Mouse (Mus musculus) lung, postnatal 36 days (tissue): ENCODE measurements around the gene Styx.
"Not testable (repeated sequence)": the region's sequence is repeated elsewhere in the genome, so short reads cannot be mapped to it uniquely, and the experiment has no call there.

Experiments
- DNase-seq: peaks from one replicate; pipeline ENCODE4 v3.0.0; 2022; ENCODE audit warnings: mixed read lengths

The Styx gene

DNA sequence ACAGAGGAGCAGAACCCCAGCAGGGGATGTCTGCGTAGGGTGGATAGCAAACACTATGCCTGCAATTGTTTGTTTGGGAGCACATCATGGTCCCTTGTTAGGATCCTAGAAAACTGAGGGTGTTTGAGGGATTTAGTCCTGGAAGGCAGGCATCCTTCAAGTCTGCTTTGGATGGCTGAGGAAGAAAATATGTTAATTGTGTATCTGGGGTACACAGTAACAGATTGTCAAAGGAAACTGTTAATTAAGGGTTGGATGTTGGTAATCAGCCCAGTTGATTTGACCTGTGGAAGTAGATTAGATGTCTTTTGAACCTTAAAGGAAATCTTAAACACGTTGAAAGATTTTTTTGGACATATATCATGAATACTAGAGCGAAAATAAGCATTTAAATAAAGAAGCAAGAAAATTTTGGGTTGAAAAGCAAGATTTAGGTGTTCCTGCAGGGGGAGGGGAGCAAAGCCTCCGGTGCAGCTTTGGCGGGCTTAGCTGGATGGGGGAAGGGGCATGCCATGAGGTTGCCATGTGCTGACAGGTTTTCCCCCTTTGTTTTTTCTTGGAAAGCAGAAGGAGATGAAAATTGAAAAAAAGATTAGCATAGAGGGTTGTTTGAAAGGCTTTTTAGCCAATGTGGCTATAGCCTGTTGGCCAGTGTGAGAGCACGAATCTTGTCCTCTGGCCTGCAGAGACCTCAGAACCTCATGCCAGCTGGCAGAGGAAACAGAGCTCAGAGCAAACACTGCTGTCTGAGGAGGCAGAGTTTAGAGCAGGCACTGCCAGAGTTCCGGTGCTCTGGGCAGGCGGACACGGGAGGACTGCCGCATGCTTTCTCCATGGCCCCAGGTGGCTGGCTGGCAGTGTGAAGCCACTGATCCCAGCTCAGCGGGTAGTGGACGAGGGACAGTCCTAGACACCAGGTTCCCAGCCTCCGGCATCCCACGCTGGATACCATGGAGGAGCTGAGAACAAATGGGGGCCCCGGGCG is 13.6 kb downstream of the Styx start:
- peak; percentile 53 for DNase-seq

DNA sequence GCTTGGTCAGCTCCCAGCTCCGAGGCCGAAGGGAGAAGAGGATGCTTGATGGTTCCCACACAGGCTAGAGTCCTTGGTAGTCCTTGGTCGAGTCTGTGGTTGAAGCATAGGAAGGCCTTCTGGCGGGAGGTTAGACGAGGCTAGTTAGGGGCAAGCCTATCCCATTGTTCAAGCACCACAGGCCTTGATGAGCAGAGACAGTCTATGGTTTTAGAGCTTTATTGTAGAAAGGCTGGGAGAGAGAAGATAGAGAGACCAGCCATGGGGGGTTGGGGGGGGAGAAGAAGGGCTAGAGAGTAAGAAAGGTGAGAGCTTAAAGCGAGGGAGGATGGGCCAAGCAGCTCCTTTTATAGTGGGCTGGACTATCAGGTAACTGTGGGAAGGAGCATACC is 14.3 kb downstream of the Styx start:
- no peak for DNase-seq

DNA sequence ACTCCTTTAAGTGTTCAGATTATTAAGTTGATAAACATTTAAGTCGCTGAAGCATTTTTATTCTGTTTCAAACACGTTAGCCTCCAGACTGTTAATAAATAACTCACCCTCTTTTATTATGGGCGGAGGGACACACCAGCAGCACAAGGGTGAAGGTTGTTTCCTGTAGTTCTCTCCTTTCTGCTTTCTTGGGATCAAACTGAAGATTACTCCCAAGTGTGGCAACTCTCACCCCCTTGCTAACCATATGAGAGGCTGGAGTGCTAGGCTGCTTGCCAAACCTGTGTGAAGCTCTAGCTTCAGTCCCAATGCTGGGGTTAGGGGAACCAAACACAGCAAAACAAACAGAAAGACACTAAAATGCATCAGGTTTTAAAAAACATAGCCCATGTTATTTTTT is 27.9 kb downstream of the Styx start:
- no peak for DNase-seq

DNA sequence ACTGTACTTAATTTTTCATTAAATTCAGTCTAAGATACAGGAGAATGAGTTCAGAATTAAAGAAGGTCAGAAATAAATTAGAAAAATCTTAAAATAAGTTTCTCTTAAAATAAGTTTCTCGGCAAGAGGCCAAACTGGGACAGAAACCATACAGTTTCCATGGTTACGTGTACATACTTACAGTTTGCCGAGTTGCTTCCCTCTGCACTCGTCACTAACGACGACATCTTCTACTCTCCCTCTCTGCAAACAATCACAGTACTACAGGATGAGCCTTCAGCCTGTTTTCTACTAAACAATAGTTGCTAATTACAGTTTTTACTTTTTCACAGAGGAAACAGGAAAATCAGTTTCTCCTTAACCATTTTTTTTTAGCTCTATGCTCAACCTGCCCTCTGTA is 29.9 kb downstream of the Styx start:
- no peak for DNase-seq

DNA sequence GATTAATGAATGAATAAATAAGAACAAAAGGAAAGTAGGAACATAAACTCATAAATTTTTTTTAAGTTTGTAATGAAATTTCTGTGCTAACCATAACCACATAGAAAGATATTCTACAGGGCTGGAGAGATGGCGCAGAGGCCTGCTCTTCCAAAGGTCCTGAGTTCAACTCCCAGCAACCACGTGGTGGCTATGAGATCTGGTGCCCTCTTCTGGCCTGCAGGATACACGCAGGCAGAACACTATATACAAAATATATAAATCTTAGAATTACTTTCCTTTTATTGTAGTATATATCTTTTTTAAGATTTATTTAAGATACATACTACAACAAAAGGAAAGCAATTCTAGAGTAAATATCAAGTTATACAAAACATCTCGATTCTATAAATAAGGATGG is 32.0 kb downstream of the Styx start:
- no peak for DNase-seq

DNA sequence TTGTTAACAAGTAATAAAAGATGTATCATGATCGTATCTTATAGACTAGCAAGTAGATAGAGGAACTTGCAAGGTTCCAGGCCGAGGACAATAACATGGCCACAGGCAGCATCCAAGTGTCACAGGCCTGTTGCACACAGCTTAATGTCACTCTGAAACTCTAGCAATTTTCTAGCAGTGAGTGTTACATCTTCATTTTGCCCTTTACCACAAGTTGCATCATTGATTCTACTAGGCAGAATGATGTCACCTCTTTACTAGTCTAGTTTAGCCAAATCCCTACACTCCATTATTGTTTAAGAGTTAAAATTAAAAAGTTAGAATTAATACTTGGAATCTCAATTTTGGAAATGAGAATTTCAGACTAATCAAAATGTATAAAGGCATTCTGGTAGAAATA is 34.7 kb downstream of the Styx start:
- no peak for DNase-seq

DNA sequence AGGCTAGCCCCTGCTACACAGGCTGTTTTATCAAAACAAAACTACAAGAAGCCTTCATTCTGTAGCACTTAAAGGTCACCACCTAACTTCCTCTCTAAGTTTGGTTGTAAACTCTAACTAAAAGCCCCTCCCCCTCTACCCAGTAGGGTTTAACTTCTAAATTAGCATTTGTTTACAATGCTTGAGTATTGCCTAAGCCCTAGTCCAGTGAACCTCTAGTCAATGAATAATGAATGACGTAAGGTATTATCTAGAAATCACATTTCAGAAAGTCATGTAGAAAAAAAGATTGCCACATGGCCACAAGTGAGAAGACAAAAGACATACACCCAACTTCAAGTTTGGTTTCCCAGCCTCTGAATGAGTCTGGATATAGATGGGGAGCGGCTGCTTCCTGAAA is 36.6 kb downstream of the Styx start:
- peak; percentile 44 for DNase-seq

DNA sequence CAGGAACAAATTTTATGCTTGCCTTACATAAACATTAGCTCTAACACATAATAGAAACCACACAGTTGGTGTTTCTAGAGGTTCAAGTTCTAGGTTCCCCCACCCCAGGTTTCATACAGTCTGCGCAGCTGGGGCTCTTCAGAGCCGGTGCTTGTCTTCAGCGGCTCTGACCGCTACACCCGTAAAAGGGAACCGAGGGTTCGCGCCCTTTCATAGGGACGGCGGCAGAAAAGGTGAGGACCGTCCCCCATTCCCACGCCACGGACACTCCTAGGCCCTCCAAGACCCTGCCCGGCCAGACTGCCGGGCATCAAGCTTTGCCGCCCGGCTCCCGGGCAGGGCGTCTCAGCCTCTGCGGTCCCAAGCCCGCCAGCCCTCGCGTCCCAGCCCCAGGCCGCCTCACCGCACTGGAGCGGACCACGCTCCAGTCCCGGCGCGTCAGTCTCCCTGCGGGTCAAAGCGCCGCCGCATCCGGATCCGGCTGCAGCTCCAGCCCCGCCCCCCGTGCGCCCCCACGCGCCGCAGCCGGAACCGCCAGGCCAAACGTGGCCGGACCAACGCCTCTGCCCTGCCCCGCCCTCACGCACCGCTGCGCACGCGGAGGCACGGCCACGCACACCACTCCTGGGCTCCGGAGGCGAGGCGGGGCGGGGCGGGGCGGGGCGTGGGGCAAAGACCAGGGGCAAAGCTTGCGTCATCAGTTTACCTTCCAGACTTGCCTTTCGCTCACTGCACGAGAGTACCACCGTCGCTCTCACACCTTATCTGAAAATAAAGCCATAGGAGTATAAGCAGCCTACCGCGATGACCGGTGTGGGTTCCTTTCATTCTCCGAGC is 37.7 kb downstream of the Styx start:
- DNase-seq = peak; percentile 94

DNA sequence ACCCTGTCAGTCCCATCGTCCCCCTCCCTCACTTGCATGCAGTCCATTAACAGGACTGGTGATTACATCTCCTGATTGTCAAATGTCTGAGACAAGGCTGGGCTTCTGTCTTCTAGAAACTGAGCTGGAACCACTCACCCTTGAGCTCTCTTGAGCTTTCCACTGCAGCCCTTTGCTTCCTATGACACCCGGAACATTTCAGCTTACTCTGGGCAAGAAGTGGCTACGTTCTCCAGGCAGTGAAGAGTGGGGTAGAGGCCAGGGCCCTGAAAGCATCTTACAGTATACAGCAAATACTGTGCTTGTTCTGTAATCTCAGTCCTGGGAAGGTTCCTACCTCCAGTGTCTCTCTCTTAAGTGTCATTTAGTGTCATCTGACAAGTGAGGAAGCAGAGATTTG is 38.3 kb downstream of the Styx start:
- peak; percentile 10 for DNase-seq

DNA sequence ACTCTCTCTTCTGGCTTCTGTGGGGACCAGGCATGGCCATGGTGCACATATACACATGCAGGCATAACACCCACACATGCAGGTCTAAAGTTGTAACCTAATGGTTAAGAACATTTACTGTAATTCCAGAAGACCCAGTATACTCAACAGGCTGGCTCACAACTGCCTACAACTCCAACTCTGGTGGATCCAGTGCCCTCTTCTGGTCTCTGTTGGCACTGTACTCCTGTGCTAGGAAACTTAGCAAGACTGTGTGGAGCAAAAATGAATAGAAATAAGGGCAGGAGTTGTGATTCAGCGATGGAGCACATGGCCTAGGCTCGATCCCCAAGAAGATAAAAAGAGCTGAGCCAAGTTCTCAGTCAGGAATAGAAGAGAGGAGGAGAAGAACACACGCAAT is 48.9 kb downstream of the Styx start:
- DNase-seq = peak; percentile 57

DNA sequence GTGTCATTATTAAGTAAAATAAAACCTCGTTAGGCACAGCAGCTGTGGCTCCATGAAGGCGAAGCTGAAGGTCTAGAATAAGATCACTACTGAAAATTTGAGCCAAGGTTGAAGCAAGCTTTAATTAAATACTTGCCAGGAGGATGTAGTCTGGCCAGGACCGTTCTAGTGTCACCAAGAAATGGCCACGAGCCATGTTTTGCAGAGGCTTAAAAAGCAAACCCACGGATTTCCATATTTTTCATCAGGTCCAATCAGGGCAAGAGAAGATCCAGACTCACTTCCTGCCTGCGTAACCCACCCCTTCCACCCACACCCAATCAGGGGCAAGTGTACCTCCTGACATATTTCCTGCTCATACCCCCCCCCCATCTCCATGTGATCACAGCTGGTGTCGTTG is 52.8 kb downstream of the Styx start:
- DNase-seq = no peak

DNA sequence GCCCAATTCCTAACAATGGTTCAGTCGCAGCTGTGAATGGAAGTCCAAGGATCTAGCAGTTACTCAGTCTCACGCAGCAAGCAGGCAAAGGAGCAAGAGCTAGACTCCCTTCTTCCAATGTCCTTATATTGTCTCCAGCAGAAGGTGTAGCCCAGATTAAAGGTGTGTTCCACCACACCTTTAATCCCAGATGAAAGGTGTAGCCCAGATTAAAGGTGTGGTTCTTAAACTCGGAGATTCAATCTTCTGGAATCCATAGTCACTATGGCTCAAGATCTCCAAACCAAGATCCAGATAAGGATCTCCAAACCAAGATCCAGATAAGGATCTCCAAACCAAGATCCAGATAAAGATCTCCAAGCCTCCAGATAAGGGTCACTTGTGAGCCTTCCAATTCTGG is 53.9 kb downstream of the Styx start, which contains the start of gene Gnpnat1:
TSS of gene Gnpnat1 (minus strand) at position 101 of the 400 bp plus-strand sequence.
- not testable (repeated sequence) for DNase-seq

DNA sequence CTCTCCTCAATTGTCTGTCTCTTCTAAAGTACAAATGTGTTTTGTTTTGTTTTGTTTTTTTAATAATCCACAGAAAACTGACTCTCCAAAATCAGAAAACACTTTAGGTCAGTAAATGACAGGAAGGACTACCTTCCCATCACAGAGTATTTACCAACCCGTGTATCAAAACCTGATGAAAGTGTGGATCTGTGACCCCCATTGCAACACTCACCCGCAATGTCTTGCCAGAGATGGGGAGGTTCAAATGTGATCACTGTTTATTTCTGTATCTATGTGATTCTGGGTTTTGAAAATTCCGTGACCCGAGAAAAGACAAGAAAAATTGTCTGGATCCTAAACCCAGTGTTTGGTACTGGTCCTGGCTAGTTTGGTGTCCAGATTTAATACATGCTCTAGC is 65.4 kb downstream of the Styx start:
- no peak for DNase-seq

DNA sequence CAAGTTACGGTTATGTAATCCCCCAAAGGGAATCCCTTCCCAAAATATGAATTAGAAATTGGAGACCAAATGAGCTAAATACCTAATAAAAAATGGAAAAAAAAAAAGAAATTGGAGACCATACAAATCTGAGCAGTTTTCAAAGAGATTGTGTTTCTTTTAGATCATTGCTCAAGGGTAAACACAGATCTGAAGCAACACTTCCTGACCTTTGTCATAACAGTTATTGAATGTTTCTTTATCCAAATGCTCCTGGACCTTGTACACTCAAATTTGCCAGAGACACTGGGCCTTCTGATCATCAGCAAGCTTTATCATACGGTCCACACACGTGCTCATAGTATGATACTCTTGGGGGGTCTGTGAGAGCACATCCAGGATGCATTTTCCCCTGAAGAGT is 67.7 kb downstream of the Styx start:
- no peak for DNase-seq

DNA sequence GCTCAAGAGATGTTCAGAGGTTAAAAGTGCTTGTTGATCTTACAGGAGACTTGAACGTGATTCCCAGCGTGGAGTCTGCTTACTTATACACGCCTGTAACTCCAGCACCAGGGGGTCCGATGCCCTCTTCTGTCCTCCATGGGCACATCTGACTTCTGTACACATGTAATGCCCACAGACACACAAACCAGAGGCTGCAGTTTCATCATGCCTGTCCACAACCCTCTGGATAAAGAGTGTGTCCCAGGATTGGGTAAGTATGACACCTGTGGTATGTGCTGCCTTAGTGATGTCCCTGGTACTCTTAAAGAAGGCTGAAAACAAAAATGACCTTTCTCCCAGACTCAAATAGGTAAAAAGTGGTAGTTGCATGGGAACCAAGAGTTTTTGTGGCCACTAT is 68.4 kb downstream of the Styx start:
- no peak for DNase-seq

DNA sequence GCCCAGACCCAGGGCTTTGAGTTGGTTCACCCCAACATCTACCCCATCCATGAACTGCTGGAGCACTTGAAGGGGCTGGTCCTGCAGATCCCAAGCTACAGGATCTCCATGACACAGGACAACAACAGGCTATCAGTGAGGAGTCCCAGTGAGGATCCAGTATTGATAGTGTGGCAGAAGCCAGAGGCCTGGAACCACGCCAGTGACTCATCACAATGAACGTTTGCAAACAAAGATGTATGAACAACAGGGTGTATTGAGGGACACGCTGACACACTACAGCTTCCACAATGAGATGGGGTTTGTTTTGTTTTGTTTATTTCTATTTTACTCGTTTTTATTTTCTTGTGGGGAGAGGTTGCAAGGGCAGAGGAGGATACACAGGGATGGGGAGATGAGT is 71.5 kb downstream of the Styx start:
- peak; percentile 7 for DNase-seq

DNA sequence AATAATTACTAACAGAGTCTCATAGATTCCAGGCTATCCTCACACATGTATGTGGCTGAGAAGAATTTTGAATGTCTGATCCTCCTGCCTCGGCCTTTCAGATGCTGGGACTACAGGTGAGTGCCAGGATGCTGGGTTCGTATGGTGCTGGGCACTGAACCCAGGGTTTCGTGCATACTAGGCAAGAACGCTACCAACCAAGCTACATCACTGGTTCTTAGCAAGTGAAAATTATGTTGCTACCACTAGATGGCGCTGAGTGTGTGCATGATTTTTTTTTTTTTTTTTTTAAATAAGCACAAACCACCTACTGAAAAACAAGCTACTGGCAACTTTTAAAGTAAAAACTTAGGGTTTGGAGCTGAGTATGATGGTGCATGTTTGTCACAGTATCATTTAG is 72.3 kb downstream of the Styx start:
- DNase-seq = peak; percentile 81

DNA sequence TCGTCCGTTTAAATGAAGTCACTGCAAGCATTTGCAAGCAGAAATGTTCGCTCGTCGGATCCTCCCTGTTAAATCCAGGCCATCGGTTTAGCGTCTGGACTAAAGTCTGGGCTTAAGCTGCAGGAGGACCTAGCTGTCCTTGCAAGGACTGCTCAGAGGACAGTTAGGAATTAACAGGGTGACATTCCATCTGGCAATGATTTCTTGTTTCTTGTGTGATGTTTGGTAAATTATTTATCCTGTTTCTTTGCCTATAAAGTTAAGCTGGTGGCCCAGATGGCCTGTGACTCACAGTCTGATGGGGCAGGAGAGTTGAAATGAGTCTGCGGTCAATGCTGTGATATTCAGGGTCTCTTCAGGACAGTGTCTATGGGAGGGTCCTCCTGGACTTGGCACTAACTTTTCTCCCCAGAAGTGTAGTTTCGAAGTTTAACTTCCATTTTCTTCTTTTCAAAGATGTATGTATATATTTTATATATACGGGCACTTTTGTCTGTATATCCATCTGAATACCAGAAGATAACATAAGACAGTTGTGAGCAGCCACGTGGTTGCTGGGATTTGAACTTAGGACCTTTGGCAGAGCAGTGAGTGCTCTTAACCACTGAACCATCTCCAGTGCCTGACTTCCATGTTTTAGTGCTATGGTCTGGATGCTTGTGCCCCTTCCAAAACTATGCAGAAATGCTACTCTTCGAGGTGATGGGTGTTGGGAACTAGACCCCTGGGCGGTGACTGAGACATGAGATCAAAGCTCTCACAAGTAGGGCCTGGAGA is 79.4 kb downstream of the Styx start:
- no peak for DNase-seq

DNA sequence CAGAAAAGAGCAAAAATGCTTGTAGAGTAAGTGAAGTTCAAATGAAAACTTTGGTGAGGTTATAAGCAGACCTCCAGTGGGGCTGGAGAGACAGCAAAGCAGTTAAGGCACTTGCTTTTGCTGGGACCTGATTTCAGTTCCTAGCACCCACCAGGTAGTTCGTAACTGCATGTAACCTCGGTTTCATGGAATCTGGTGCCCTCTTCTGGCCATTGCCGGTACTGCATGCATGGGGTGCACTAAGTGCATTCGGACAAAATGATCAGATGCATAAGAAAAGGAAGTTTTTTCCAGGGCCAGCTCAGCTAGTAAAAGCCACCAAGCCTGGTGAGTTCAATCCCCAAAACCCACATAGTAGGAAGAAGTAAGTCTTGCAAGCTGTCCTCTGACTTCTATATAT is 81.1 kb downstream of the Styx start:
- DNase-seq = no peak

DNA sequence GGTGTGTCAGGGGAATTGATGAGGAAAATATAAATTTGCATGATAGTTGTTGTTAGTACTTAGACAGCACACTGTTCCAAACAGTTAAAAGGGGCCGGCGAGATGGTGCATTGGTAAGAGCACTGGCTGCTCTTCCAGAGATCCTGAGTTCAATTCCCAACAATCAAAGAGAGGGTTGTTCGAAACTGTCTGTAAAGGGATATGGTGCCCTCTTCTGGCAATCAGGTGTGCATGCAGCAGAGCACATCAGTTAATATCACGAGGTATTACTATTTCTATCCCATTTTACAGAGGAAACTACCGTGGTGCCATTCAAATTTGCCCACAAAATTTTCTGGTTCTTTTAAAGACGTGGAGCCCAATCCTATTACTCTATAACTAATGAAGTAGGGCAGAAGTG is 83.3 kb downstream of the Styx start:
- peak; percentile 30 for DNase-seq

DNA sequence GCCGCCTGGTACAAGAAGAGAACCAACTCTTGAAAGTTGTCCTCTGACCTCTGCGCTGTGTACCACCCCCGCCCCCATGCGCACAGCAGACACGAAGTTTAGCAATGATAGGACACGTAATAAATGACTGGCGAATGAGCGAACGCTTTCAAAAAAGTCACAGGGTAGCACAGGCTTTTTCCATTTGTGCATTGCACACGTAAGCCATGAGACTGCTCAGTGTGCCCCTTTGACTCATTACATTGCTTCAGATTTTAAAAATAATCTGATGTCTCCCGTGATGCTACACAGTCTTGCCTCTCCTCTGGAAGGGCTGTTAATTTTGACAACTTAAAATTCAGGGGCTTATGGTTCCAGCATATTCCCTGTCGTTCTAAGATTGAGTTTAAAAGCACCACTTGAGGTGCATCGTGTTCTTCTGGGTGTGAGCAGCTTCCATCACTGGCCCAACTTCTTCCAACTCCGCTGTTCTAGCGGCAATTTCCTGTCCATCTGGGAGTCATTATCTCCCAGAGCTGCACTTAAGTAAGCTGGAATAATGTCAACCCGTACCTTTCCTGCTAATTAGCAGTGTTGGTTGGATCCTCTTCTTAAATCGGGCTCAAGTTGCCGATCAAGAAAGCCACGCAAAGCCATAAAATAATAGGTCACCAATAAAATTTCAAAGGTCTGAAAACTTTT is 87.5 kb downstream of the Styx start:
- no peak for DNase-seq

DNA sequence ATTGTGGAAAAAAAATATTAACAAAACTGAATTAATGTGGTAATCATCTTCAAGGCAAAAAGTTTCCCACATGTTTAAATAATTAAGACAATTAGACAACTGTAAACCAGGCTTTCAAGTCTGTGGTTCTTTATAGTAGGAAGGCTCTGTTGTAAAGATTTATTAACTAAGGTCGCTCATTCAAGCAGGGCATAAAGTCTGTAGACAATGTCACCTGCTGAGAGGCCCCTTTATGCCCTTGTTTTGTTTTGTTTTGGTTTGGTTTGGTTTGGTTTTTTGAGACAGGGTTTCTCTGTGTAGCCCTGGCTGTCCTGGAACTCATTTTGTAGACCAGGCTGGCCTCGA is 88.0 kb downstream of the Styx start:
- no peak for DNase-seq

DNA sequence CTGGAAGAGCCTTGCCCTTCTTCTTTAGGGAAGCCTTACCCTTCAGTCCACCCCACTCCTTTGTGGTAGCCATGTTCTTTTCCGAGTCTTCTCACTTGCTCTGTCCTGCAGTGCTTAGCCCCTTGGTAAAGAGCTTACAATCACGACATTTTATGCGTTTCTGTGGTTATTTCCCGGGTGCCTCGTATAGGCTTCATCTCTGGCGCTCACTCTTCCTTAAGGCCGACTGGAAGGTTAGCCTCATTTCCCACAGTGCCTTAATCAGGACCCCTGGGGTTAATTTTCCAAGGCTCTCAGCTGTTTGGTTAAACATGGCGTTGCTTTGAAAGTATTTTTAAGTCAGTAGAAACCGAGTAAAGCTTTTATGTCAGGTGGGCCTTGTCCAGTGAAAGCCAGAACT is 88.5 kb downstream of the Styx start:
- no peak for DNase-seq
